Mouse (Mus musculus) brain, embryonic 14.5 days (tissue): ENCODE results near the gene Tmed9. TPM values are rescaled to one million over a fixed set of nuclear protein-coding genes. Genes with fewer than 3 reads are reported as not detected.

Experiments
- DNase-seq: peaks from one replicate; pipeline ENCODE4 v3.0.0-alpha.2; 2011; ENCODE audit warnings: low read depth
- CTCF ChIP-seq: fragments of 200-500 bp; IDR thresholded peaks from 2 replicates; pipeline ENCODE4 v1.5.1; 2012; ENCODE audit warnings: inconsistent platforms, mild to moderate bottlenecking, moderate library complexity, borderline replicate concordance; ENCODE audit not compliant: insufficient read depth, insufficient read length; ENCODE audit errors: extremely low read depth
- POLR2A ChIP-seq: fragments of 200-500 bp; IDR thresholded peaks from 2 replicates; pipeline ENCODE4 v1.6.1; 2012; ENCODE audit warnings: mild to moderate bottlenecking, inconsistent platforms, borderline replicate concordance; ENCODE audit not compliant: poor library complexity, insufficient read depth, insufficient read length, severe bottlenecking; ENCODE audit errors: extremely low read depth
- polyA plus RNA-seq: library from polyadenylated mRNA; depleted of rRNA; stranded (reverse); fragments of >200 nt; gene quantifications from 2 replicates; pipeline ENCODE4 v1.2.3, GENCODE M21; 2012; rRNA removed

Tmed9 gene
- polyA plus RNA-seq: 98.7 and 99.3 TPM in 2 replicates

DNA sequence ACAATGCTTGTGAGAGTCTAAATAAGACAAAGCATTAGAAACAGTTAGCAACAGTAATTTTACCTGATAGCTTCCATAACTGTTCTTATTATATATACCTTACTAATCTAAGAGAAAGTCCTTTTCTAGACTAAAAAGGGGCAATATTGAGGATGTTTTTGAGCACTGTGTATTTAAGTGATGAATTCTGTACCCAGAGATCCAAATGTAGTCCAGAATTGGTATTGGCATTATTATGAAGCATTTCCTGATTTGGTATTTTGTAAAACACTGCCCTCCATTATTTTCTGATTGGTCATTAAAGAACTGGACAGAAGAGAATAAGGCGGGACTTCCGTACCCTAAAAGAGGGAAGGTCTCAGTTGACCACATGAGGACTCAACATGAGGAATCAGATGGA lies at the start of gene Tmed9:
TSS of gene Tmed9 (plus strand) at position 301 of the 400 bp plus-strand sequence.
- TF ChIP-seq POLR2A: no peak
- no peak for TF ChIP-seq CTCF
- DNase-seq: no peak

DNA sequence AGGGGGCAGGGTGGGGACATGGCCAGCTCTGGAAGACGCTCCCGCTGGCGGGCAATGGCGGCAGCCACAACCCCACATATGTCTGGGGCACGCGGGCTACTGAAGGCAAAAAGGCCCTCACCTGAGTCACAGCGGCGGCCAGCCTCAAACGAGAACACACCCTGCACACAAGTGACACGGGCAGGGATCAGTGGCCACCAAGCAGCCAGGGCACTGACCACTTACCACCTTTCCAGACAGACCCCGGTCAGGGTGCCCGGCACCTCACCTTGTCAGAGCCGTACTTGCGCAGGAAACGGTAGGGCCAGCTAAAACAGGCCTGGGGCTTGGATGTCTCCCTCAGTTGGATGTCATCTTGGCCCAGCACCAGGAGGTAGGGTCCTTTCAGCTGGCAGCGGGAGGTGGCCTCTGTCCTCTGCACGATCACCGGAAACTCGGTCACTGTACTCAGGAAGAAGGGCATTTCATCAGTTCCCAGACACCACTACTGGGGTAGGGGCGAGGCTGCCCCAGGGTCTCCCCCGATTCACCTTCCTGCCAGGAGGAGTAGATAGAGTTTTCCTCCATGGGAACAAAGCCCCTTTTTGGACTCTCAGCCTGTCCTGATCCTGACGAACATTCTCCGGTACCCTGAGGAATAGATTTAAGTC lies 49.5 kb upstream of the Tmed9 start:
- no peak for DNase-seq
- TF ChIP-seq POLR2A (no peak), CTCF (no peak)

DNA sequence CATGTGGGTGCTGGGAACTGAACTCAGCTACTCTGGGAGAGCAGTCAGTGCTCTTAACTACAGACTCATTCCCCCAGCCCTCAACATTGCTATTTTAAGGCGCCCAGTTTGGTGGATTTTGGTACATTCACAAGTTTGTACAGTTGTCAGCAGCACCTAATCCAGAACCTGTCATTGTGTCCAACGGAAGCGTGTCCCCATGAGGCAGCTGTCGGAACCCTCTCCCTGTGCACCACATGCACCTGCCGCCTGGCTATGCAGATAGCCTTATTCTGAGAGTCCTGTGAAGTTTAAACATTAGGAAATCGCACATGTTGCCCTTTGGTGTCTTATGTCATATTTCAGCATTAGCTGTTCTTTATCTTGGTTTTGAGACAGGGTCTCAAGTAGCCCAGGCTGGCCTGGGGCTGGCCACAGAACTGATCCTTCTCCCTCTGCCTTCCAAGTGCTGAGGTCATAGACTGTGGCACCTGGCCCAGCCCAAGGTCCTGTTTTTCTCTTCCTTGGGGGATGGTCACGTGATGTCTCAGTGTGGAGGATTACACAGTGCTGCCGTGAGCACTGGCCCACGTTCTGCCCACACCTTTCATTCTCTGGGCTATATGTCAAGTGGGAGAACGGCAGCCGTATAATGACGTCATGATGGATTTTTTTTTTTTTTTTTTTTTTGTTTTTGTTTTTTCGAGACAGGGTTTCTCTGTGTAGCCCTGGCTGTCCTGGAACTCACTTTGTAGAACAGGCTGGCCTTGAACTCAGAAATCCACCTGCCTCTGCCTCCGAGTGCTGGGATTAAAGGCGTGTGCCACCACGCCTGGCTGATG lies 47.6 kb upstream of the Tmed9 start:
- DNase-seq: no peak
- TF ChIP-seq CTCF: no peak
- TF ChIP-seq POLR2A: no peak

DNA sequence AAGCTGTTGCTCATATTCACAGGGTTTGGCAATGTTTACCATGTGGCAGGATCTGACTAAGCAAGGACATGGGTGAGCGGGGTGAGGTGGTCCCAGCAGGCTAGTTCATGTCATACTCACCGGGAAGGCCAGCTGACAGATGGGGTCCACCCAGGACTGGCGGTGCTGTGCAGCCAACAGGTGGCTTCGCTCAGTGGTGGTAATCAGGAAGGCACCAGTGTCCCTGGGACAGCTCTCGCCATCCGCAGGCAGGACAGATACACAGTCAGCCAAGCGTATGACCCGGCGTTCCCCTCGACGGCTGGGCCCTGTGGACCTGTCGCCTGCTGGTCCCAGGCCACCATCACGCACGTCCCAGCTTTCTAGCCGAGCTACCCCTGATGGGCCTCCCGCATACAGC lies 46.3 kb upstream of the Tmed9 start:
- no peak for DNase-seq
- TF ChIP-seq CTCF (no peak), POLR2A (no peak)

DNA sequence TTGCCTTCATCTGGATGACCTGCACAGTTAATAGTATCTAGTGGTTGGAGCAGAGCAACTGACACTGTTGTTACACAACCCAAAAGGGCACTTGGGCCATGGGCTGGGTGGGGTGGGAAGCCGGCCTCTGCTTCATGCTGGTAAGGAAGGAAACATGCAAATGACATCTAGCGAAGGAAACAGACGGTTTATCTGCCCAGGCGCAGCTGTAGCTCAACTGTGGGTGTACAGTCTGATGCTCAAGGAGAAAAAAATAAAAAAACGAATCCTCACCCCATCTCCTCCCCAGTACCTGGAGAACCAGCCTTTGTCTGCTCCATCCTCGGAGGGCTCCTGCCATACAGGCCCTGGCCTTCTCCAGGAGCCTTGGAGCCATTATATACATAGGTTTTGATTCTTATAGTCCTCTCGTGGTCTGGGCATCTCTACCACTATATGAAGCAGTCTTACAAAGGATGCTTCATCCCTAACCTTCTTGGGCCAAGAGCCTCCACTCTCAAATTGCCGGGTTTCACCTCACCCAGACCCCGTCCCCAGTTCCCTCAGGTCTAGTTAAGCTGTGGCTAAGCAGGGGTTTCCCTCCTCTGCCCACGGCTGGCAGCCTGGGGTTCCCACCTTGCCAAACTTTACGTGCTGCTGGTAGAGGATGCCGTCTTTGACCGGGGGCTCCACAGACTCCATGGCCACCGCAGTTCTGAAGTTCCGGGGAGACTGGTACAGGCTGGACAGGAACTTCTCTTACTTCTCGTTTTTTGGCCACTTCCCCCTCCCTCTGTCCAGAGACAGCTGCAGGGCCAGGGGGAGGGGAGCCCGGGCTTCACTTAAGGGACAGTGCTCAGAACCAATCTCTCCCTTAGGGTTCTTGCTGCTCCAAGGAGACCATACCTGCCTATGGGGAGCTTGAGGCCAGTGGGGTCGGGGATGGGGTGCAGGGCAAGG lies 45.4 kb upstream of the Tmed9 start:
- DNase-seq: no peak

DNA sequence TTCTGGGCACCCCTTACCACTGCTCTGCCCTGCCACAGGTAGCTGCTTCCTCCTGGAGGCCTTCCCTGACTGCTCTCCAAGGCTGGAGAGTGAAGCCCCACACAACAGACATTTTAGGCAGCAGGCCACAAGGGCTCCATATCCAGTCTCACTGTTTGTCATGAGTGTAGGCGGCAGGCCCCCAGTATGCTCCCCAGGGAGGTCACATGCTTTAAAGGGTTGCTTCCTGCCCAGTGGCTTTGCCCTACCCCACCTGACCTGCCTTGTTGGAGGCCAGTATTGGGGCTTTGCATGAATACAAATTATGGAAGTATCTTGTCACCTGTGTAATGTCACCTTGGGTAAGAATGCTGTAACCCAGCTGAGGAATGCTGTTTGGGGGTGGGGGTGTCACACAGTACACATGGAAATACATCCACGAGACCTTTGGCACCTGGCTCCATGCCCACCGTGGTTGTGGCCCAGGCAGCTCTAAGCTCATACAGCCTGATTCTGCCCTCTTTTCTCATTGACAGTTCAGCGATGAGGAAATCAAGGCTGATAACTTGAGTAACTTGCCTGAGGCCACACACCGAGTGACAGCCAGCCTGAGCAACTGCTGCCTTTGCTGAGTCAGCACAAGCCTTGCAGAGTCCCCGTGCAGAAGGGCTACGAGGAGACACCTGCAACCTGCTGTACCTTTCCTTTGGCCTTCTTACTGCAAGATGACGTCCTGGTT lies 44.2 kb upstream of the Tmed9 start, which contains the start of gene Dok3:
TSS of gene Dok3 (minus strand) at position 99 of the 718 bp plus-strand sequence.
- TF ChIP-seq POLR2A: no peak
- no peak for TF ChIP-seq CTCF
- no peak for DNase-seq

More for the DNA sequence above, 45.4 kb upstream of the Tmed9 start:
- TF ChIP-seq POLR2A (no peak), CTCF (no peak)

DNA sequence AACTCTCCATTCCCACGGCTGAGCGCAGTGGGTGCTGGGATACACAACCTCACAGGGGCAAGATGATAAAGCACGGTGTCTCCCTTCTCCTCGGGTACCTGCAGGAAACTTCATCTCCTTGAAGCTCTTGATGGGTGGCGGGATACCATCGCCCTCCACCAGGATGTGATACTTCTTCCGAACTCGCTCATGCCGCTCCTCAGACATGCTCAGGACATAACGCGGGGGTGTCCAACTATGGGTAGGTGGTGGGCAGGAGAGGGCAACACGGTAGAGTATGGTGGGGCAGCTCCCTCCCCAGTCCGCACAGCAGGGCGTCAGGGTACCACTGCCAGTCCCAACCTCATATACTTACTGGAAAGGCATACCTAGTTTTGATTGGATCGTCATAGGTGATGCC lies 38.3 kb upstream of the Tmed9 start:
- DNase-seq: no peak
- TF ChIP-seq POLR2A: no peak
- no peak for TF ChIP-seq CTCF

DNA sequence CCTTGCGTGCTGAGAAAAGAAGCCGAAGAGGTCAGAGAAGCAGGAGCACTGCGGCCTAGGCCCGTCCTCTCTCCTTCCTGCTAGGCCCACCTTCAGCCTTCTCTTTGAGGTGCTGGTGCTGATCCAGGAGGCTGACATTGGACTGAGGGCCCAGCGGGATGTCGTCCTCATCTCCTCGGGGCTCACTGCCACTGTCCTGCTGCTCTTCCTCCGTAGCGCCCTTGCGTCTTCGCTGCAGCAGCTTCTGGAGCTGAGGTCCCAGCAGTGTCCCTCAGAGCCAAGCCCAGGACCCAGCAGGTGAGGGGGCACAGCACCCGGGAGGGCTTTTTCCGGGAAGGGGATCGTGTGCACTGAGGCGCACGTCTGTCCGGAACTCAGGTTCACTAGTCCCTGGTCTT lies 37.7 kb upstream of the Tmed9 start:
- DNase-seq: no peak
- TF ChIP-seq CTCF: no peak
- no peak for TF ChIP-seq POLR2A

DNA sequence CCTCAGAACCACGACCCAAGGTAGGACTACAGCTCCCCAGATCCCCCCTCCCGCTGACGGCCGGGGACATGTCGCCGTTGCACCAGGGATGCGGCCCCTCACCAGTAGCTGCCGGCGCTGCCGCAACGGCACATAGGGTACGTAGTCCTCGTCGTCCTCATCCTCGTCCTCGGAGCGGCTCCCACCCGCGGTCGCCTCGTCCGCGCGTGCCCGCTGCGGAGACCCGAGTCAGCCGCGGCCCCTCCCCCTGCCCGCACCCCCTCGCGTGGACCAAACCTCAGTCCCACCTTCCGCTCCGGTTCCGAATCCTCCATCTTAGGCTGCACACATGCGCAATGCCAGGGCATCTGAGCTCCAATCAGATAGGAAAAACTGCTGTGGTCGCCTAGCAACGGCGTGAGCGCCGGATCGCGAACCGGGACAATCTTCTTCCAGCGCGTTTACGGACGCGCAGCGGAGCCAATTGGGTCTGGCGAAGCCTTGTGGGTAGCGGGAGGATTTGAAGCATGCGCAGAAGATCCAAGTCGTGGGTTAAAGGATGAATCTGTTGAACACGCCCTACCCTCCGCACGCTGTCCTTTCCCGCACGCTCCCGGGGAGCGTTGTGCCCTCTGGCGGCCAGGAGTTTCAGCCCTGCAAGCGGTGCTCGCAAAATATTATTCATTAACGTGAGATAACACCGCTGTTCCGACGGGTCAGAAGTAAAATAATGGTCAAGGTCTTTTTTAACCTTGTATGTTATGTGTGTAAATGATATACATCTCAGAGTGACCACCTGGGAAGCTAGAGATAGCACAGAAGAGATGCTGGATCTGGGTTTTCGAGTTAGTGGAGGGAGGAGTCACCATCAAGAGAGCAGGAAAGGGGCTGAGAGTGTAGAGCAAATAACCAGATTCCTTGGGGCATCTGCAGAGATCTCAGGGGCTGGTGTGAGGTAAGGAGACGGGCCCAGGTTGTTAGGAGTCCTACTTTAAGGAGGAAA lies 37.0 kb upstream of the Tmed9 start, which contains the start of gene Ddx41:
TSS of gene Ddx41 (minus strand) at position 465 of the 982 bp plus-strand sequence.
- TF ChIP-seq CTCF: peak; percentile 87
- peak; percentile 35; the same call in 1 of the 2 replicates for TF ChIP-seq POLR2A
- DNase-seq: peak; percentile 100
